Mouse (Mus musculus): ENCODE measurements around the gene Gm16440. TPM values are rescaled to one million over a fixed set of nuclear protein-coding genes. Genes with fewer than 3 reads are reported as not detected.
A peak's percentile ranks its signal among the peaks of the same experiment; 100 is the strongest.
"Not testable (repeated sequence)": the region's sequence is repeated elsewhere in the genome, so short reads cannot be mapped to it uniquely, and the experiment has no call there.

The Gm16440 gene
- polyA plus RNA-seq (2015; fragmentation: Nextera tagmentation; extraction: Ambion mirVana), result not detected in 2 replicates

DNA sequence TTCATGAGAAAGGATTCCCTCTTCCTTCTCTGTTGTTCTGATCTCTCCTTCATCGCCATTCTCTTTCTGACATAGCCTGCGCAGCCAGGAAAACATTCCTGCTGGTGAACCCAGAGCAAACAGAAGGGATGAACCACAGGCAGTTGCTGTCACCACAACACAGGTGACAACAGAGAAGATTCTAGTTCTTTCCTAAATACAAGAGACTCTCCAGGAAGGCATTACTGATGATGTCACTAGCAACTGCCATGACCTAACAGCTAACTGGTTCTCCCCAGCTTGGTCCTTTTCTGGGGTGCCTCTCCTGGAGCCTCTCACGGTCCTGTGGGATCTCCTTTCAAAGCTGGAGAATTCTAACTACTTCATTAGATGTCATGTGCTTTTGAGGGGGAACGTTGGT lies at the start of gene Gm16440:
TSS of gene Gm16440 (minus strand) at position 101 of the 400 bp plus-strand sequence.
- WGBS, result 78% methylated on average over 2 of the region's 4 CpGs
- not testable (repeated sequence) for ATAC-seq (ENCODE audit: insufficient read depth, low FRiP score, low read depth); H3K4me3 ChIP-seq (replicated peaks); H3K9ac ChIP-seq; H3K27me3 ChIP-seq (replicated peaks); H3K36me3 ChIP-seq; H3K4me2 ChIP-seq; H3K9me3 ChIP-seq; H3K4me1 ChIP-seq; H3K27ac ChIP-seq

DNA sequence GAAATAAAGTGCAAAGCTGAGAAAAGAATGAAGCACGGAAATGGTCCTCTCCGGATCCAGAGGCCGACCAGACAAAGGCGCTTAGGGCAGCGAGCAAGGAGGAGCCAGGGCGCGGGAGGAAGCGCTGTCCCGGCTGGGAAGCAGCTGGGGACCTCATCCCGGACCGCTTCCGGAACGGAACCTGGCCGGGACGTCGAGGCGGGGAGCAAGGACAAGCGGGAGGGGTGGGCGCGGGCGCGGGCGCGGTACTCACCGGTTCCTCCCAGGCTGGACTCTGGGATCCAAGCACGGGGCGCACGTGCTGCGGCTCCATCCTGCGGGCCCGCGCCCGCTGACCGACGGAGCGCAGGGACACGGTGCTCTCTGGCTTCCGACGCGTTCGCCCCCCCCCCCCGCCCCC lies 36.6 kb upstream of the Gm16440 start:
- H3K4me3 ChIP-seq (replicated peaks); H3K27me3 ChIP-seq (replicated peaks); H3K4me1 ChIP-seq; H3K27ac ChIP-seq; H3K9me3 ChIP-seq; H3K9ac ChIP-seq; H3K36me3 ChIP-seq; H3K4me2 ChIP-seq; ATAC-seq (ENCODE audit: insufficient read depth, low FRiP score, low read depth): not testable (repeated sequence)
- 7% methylated on average over 16 of the region's 42 CpGs for WGBS

DNA sequence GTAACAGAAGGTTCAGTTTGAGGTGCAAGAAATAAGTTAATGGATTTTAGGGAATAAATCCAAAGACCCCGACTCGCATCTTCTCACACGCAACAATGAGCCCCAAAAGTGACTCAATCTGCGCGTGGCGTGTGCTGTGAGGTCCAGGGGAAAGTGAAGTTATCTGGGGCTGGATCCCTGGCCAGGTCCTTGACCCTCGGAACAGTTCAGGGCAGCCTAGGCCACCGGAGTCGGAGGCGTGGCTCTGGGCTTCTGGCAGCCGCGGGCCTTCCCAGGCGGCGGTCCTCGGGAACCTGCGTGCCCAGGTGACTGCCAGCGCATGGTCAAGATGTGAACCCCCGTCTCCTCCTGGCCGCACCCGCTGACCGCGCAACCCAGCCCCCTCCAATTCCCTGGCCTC lies 36.2 kb upstream of the Gm16440 start:
- not testable (repeated sequence) for H3K27ac ChIP-seq; H3K36me3 ChIP-seq; H3K9me3 ChIP-seq; ATAC-seq (ENCODE audit: insufficient read depth, low FRiP score, low read depth); H3K27me3 ChIP-seq (replicated peaks); H3K9ac ChIP-seq; H3K4me1 ChIP-seq
- 19% methylated on average over 22 of the region's 22 CpGs for WGBS
- Histone ChIP-seq H3K4me3 (replicated peaks) (peak overlapping the region; percentile 16; the same call in 1 of the 2 replicates), H3K4me2 (peak overlapping the region; percentile 45)

DNA sequence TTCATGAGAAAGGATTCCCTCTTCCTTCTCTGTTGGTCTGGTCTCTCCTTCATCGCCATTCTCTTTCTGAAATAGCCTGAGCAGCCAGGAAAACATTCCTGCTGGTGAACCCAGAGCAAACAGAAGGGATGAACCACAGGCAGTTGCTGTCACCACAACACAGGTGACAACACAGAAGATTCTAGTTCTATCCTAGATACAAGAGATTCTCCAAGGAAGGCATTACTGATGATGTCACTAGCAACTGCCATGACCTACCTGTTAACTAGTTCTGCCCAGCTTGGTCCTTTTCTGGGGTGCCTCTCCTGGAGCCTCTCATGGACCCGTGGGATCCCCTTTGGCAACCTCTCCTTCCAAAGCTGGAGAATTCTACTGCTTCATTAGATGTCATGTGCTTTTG lies 22.3 kb upstream of the Gm16440 start, which contains the start of gene Gm3591:
TSS of gene Gm3591 (minus strand) at position 101 of the 400 bp plus-strand sequence.
- not testable (repeated sequence) for H3K27me3 ChIP-seq (replicated peaks); H3K36me3 ChIP-seq; H3K27ac ChIP-seq; H3K4me3 ChIP-seq (replicated peaks); ATAC-seq (ENCODE audit: insufficient read depth, low FRiP score, low read depth); H3K4me2 ChIP-seq; H3K9me3 ChIP-seq; H3K9ac ChIP-seq; H3K4me1 ChIP-seq
- WGBS, result no CpG with 5 or more reads among the region's 2 CpGs

DNA sequence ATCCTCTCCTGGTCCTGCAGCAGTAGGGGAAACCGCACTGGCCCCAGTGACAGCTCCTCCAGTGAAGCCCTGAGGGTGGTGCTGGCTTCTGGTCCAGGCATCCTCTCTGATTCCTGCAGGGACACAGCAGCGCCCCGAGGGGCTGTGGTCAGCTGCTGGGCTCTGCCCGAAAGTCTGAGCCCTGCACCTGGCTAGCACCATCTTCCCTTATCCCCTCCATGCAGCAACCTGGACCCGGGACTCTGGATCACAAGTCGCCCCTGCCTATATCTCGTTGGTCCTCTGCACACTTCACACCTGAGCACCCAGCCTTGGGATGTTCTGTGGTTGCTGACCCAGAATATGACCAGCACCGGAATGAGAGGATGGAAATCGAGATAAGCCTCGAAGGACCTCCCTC lies 46.5 kb downstream of the Gm16440 start, which contains the start of gene Gm3618:
TSS of gene Gm3618 (minus strand) at position 101 of the 400 bp plus-strand sequence.
- not testable (repeated sequence) for ATAC-seq (ENCODE audit: insufficient read depth, low FRiP score, low read depth); H3K9me3 ChIP-seq; H3K36me3 ChIP-seq; H3K9ac ChIP-seq; H3K4me2 ChIP-seq; H3K4me3 ChIP-seq (replicated peaks); H3K27me3 ChIP-seq (replicated peaks); H3K27ac ChIP-seq; H3K4me1 ChIP-seq
- WGBS, result no CpG with 5 or more reads among the region's 10 CpGs

Other genes starting within 250 kb of the Gm16440 start
- gene Gm21560, start 171.0 kb downstream of the Gm16440 start, polyA plus RNA-seq (2015; fragmentation: Nextera tagmentation; extraction: Ambion mirVana), result not detected in 2 replicates
- 1.3 TPM in 2 replicates for gene Gm3411, start 103.1 kb downstream of the Gm16440 start, polyA plus RNA-seq (2015; fragmentation: Nextera tagmentation; extraction: Ambion mirVana)
- gene Gm21103, start 85.5 kb downstream of the Gm16440 start, polyA plus RNA-seq (2015; fragmentation: Nextera tagmentation; extraction: Ambion mirVana), result not detected in 2 replicates
- not detected in 2 replicates for gene Gm3618, start 46.6 kb downstream of the Gm16440 start, polyA plus RNA-seq (2015; fragmentation: Nextera tagmentation; extraction: Ambion mirVana)
- 0.62 and 0.71 TPM in 2 replicates for gene Gm3591, start 22.2 kb upstream of the Gm16440 start, polyA plus RNA-seq (2015; fragmentation: Nextera tagmentation; extraction: Ambion mirVana)
- not detected in 2 replicates for gene Gm3594, start 54.3 kb upstream of the Gm16440 start, polyA plus RNA-seq (2015; fragmentation: Nextera tagmentation; extraction: Ambion mirVana)
- gene Gm8356, start 147.0 kb upstream of the Gm16440 start, polyA plus RNA-seq (2015; fragmentation: Nextera tagmentation; extraction: Ambion mirVana), result not detected in 2 replicates
- 0.09 and 0.14 TPM in 2 replicates for gene Gm3629, start 200.3 kb upstream of the Gm16440 start, polyA plus RNA-seq (2015; fragmentation: Nextera tagmentation; extraction: Ambion mirVana)
- gene Gm3460, start 232.1 kb upstream of the Gm16440 start, polyA plus RNA-seq (2015; fragmentation: Nextera tagmentation; extraction: Ambion mirVana), result not detected in 2 replicates

Data from stomach, embryonic 15.5 days (tissue).